In genomic region chr19:57007781-57008710, GRCm38 (mm10) we compare ENCODE assay signal across 8 mouse cellular contexts. TPM values are rescaled to one million over a fixed set of nuclear protein-coding genes. Genes with fewer than 3 reads are reported as not detected.
DNase-seq lines count a peak whose midpoint lies in the region; ATAC-seq and TF ChIP-seq lines count a peak whose summit lies in the region.

Gene Afap1l2 (minus strand): TSS chr19:57008228.

- ATAC-seq in intestine, embryonic 14.5 days (replicated peaks; ENCODE audit: low FRiP score, low TSS enrichment, low read depth), result peak; percentile 77
- peak; percentile 46; the same call in 1 of the 2 replicates for ATAC-seq in limb, embryonic 14.5 days (ENCODE audit: low FRiP score, low read depth)
- ATAC-seq in midbrain, postnatal 0 days (ENCODE audit: low FRiP score), result peak; percentile 67
- ATAC-seq in activated CD4-positive, CD25-positive, alpha-beta regulatory T cell, adult 4 months, result no peak

- 5% methylated on average over 68 of the region's 68 CpGs for WGBS in spleen, adult 2 months
- WGBS in intestine, embryonic 14.5 days, result under 1% methylated on average over 68 of the region's 68 CpGs
- WGBS in limb, embryonic 14.5 days, result 2% methylated on average over 58 of the region's 68 CpGs
- WGBS in midbrain, postnatal 0 days, result 3% methylated on average over 68 of the region's 68 CpGs

- no peak for TF ChIP-seq POLR2A in spleen, adult 2 months (IDR thresholded peaks at IDR 0.05; ENCODE audit: low read depth, low read length)
- no peak for TF ChIP-seq POLR2A in limb, embryonic 14.5 days (IDR thresholded peaks at IDR 0.05; ENCODE audit: borderline replicate concordance, extremely low read depth, insufficient read depth, insufficient read length)

- TF ChIP-seq CTCF in spleen, adult 2 months (IDR thresholded peaks at IDR 0.05; ENCODE audit: extremely low read depth, insufficient read depth, insufficient read length, insufficient replicate concordance), result 0 out of 2 replicates have a peak, but pooled peaks have one; percentile 5
- peak; percentile 60 for TF ChIP-seq CTCF in midbrain, postnatal 0 days (IDR thresholded peaks at IDR 0.05)

- peak within 1 kb of the TSS; percentile 58 for H3K9ac ChIP-seq in intestine, embryonic 14.5 days (ENCODE audit: low read length)
- H3K9ac ChIP-seq in limb, embryonic 14.5 days (ENCODE audit: low read depth, low read length, severe bottlenecking), result peak within 1 kb of the TSS; percentile 58
- peak within 1 kb of the TSS; percentile 48 for H3K9ac ChIP-seq in midbrain, postnatal 0 days (replicated peaks; ENCODE audit: low read length, poor library complexity, severe bottlenecking)

- no peaks in the 10 kb centered on the region for H3K36me3 ChIP-seq in spleen, adult 2 months (ENCODE audit: control insufficient read depth, insufficient read depth, low read length)
- H3K36me3 ChIP-seq in intestine, embryonic 14.5 days (ENCODE audit: control insufficient read depth, insufficient read depth, low read length), result no peaks in the 10 kb centered on the region
- no peaks in the 10 kb centered on the region for H3K36me3 ChIP-seq in limb, embryonic 14.5 days (ENCODE audit: control insufficient read depth, insufficient read depth, low read length)
- no peaks in the 10 kb centered on the region for H3K36me3 ChIP-seq in midbrain, postnatal 0 days (ENCODE audit: insufficient read depth, low read length)

- H3K4me1 ChIP-seq in spleen, adult 2 months (ENCODE audit: control insufficient read depth, insufficient read depth, insufficient read length), result peaks cover 7% of the 10 kb centered on the region
- peaks cover 22% of the 10 kb centered on the region for H3K4me1 ChIP-seq in intestine, embryonic 14.5 days (replicated peaks; ENCODE audit: control insufficient read depth, insufficient read depth, low read length)
- peaks cover 20% of the 10 kb centered on the region for H3K4me1 ChIP-seq in limb, embryonic 14.5 days (ENCODE audit: control insufficient read depth, insufficient read depth, low read length)
- peaks cover 5% of the 10 kb centered on the region; the same call in 1 of the 2 replicates for H3K4me1 ChIP-seq in midbrain, postnatal 0 days (ENCODE audit: insufficient read depth, low read length)

- H3K27me3 ChIP-seq in spleen, adult 2 months (ENCODE audit: control insufficient read depth, insufficient read depth, low read length), result peaks cover 10% of the 10 kb centered on the region
- 0 out of 2 replicates have a peak, but pooled peaks cover 4% of the 10 kb centered on the region for H3K27me3 ChIP-seq in intestine, embryonic 14.5 days (replicated peaks; ENCODE audit: control insufficient read depth, insufficient read depth, low read length)
- peaks cover 4% of the 10 kb centered on the region; the same call in 1 of the 2 replicates for H3K27me3 ChIP-seq in limb, embryonic 14.5 days (ENCODE audit: control insufficient read depth, insufficient read depth, low read length)
- peaks cover 13% of the 10 kb centered on the region; the same call in 1 of the 2 replicates for H3K27me3 ChIP-seq in midbrain, postnatal 0 days (ENCODE audit: insufficient read depth, low read length)

- H3K4me3 ChIP-seq in spleen, adult 2 months (ENCODE audit: extremely low read depth, insufficient read depth, insufficient read length), result peak within 1 kb of the TSS; percentile 43
- peak within 1 kb of the TSS; percentile 66 for H3K4me3 ChIP-seq in intestine, embryonic 14.5 days (ENCODE audit: low read depth, low read length)
- H3K4me3 ChIP-seq in limb, embryonic 14.5 days (replicated peaks; ENCODE audit: low read length), result peak within 1 kb of the TSS; percentile 51
- peak within 1 kb of the TSS; percentile 43 for H3K4me3 ChIP-seq in midbrain, postnatal 0 days (ENCODE audit: low read depth, low read length)

- H3K27ac ChIP-seq in spleen, adult 2 months (ENCODE audit: insufficient read depth, low read length), result no peak within 1 kb of the TSS; the same call in 1 of the 2 replicates
- H3K27ac ChIP-seq in intestine, embryonic 14.5 days (ENCODE audit: low read depth), result no peak within 1 kb of the TSS
- H3K27ac ChIP-seq in limb, embryonic 14.5 days (replicated peaks; ENCODE audit: low read depth, low read length), result no peak within 1 kb of the TSS
- 0 out of 2 replicates have a peak within 1 kb of the TSS, but pooled peaks have one; percentile 9 for H3K27ac ChIP-seq in midbrain, postnatal 0 days (ENCODE audit: low read depth, low read length)

- H3K9me3 ChIP-seq in intestine, embryonic 14.5 days (ENCODE audit: control insufficient read depth, low read length), result no peaks in the 10 kb centered on the region
- H3K9me3 ChIP-seq in limb, embryonic 14.5 days (ENCODE audit: control insufficient read depth, low read length), result no peaks in the 10 kb centered on the region
- no peaks in the 10 kb centered on the region for H3K9me3 ChIP-seq in midbrain, postnatal 0 days (ENCODE audit: low read length)

- H3K4me2 ChIP-seq in intestine, embryonic 14.5 days (ENCODE audit: low read length), result peak within 1 kb of the TSS; percentile 97
- peak within 1 kb of the TSS; percentile 87 for H3K4me2 ChIP-seq in limb, embryonic 14.5 days (replicated peaks; ENCODE audit: low read depth, low read length, severe bottlenecking)
- peak within 1 kb of the TSS; percentile 82 for H3K4me2 ChIP-seq in midbrain, postnatal 0 days (ENCODE audit: low read depth, low read length, poor library complexity, severe bottlenecking)

- peak in 1 of 2 experiments; percentile 6 for DNase-seq in spleen, adult 2 months (ENCODE audit: low read depth in 1 of 2, low spot score in 2 of 2)
- DNase-seq in spleen, postnatal 14 days (ENCODE audit: low spot score in 2 of 2), result no peak
- DNase-seq in cerebellum, postnatal 14 days, result peak; percentile 84 to 87
- peak; percentile 52 for DNase-seq in gastrocnemius, postnatal 25 days
- DNase-seq in intestine, embryonic 14.5 days (ENCODE audit: low spot score), result peak; percentile 84
- DNase-seq in limb, embryonic 14.5 days (ENCODE audit: low spot score), result peak; percentile 38
- no peak for DNase-seq in midbrain, postnatal 0 days (ENCODE audit: low spot score)

RNA-seq across cellular contexts. Expression of gene Afap1l2, which starts in this region (rescaled TPM):
- 6.1 and 7.6 TPM in 2 replicates for polyA plus RNA-seq in spleen, adult 2 months (2012; rRNA removed)
- 1 to 10 TPM; 2.3 to 3.8 TPM for total RNA-seq in gastrocnemius, postnatal 25 days (2021)
- 21.0 and 24.1 TPM in 2 replicates for polyA plus RNA-seq in intestine, embryonic 14.5 days (2014; fragmentation: Nextera tagmentation; extraction: Ambion mirVana)
- polyA plus RNA-seq in limb, embryonic 14.5 days (2012; rRNA removed), result 6.8 and 7.0 TPM in 2 replicates
- polyA plus RNA-seq in limb, embryonic 14.5 days (2014; fragmentation: Nextera tagmentation; extraction: Ambion mirVana), result 6.8 and 9.2 TPM in 2 replicates
- total RNA-seq in midbrain, postnatal 0 days (2014; rRNA removed), result 13.2 and 15.3 TPM in 2 replicates
- polyA plus RNA-seq in midbrain, postnatal 0 days (2015; fragmentation: Nextera tagmentation; extraction: Ambion mirVana), result 8.1 and 10.8 TPM in 2 replicates
- not detected for polyA plus RNA-seq in activated CD4-positive, CD25-positive, alpha-beta regulatory T cell, adult 4 months (2017; shearing (Covaris generic))

Comparison
In these comparisons a context has a peak if more than half of its experiments do, and no peak if none do; other contexts are left out.
1. DNase-seq: peak in cerebellum, postnatal 14 days (2 of 2), gastrocnemius, postnatal 25 days (single experiment), intestine, embryonic 14.5 days (single experiment) and limb, embryonic 14.5 days (single experiment); none in spleen, postnatal 14 days (0 of 2) and midbrain, postnatal 0 days (single experiment).
2. Peak in every context shown above with its lines, with median percentiles within 50 percentile points of each other: H3K4me3 ChIP-seq, H3K4me2 ChIP-seq and H3K9ac ChIP-seq.